Mouse (Mus musculus): Measurements from ENCODE around the gene Dnajc4.

DNA sequence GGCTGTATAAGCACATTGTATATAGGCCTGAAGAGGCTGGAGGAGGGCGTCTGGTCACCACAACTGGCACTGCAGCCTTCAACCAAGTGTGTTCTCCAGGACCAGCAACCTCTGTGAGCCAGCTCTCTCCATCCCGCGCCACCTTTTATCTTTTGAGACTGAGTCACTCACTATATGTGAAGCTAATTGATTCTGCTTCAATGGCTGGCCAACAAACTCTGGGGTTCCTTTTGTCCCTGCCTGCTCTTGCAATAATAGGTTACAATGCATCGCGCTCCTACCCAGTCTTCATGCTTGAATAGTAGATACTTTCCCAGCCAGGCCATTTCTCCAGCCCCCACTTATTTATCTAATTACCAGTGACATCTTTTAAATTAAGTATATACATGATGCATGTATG lies 8.8 kb downstream of the Dnajc4 start:
- TF ChIP-seq TAL1 (IDR thresholded peaks at IDR 0.05; ENCODE audit: low read length) (no peak), GATA1 (IDR thresholded peaks at IDR 0.05; ENCODE audit: low read length) (no peak)
